Mouse (Mus musculus): ENCODE data around the gene Tenm4. TPM values are rescaled to one million over a fixed set of nuclear protein-coding genes. Genes with fewer than 3 reads are reported as not detected.
"Not testable (repeated sequence)": the region's sequence is repeated elsewhere in the genome, so short reads cannot be mapped to it uniquely, and the experiment has no call there.

The Tenm4 gene
- polyA plus RNA-seq, 1 experiment from 2014 or later, result 28.1 TPM

DNA sequence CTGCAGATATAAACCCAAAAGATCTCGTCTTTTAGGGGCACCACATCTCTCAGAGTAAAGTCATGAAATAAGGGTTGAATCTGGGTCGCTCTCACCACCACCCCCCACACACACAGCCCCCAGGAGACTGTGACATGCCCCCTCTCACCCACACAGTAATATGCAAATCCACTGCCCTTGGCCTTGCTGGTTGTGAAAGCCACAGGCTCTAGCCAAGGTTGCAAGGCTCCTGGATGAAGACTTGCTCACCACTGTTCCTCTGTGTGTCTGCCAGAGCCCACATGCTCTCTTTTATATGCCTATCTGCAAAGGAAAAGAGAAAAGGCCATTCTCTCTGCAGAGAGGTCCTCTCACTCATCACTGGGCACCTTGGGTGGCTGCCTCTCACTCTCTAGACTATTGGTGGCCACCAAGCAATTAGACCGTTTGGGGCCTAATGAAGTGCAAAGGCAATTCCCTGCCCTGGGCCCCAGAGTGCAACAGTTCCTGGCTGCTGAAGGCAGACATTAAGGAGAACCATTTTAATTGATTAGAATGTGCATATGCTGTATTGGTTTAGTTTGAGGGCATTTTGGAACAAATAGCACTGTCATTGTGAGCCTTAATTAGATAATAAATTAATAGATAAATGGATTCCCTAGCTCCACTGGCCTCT lies 433.2 kb downstream of the Tenm4 start:
- Histone ChIP-seq H3K4me1 (ENCODE audit: control insufficient read depth, insufficient read depth, low read length) (no peaks in the 10 kb centered on the region), H3K9ac (replicated peaks; ENCODE audit: low read length) (no peak overlapping the region), H3K27ac (replicated peaks; ENCODE audit: low read depth, low read length) (0 out of 2 replicates have a peak overlapping the region, but pooled peaks have one; percentile 43), H3K9me3 (replicated peaks; ENCODE audit: control insufficient read depth, low read length) (no peaks in the 10 kb centered on the region), H3K36me3 (replicated peaks; ENCODE audit: control insufficient read depth, insufficient read depth, low read depth, low read length) (no peaks in the 10 kb centered on the region), H3K4me3 (ENCODE audit: low read depth, low read length) (no peak overlapping the region), H3K4me2 (ENCODE audit: low read depth, low read length) (no peak overlapping the region), H3K27me3 (ENCODE audit: control insufficient read depth, insufficient read depth, low read length) (no peaks in the 10 kb centered on the region)
- DNase-seq (ENCODE audit: low spot score) (no peak), ATAC-seq (replicated peaks; ENCODE audit: insufficient number of reproducible peaks, low FRiP score, low TSS enrichment, low read depth) (no peak)
- WGBS, result 66% methylated on average over 3 of the region's 3 CpGs

DNA sequence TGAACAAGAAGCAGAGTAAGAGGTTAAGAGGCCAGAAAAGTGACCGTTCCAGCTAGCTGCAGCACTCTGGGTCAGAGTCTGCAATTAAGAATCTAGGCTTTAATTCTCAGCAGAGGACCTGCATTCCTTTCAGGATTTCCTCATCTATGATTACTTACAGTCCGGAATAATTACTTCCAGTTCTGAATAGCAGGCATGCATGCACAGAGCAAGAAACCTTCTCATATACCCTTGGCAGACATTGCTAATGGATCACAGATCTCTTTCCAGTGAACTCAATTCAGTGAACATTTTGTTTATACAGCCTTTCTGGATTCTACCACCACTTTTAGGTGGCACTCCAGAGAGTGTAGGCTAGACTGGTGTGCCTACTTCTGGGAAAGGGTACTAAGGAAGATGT lies 434.3 kb downstream of the Tenm4 start:
- Histone ChIP-seq H3K27ac (replicated peaks; ENCODE audit: low read depth, low read length) (no peak overlapping the region), H3K4me2 (ENCODE audit: low read depth, low read length) (no peak overlapping the region)
- ATAC-seq (replicated peaks; ENCODE audit: insufficient number of reproducible peaks, low FRiP score, low TSS enrichment, low read depth), result 0 out of 2 replicates have a peak, but pooled peaks have one; percentile 58

DNA sequence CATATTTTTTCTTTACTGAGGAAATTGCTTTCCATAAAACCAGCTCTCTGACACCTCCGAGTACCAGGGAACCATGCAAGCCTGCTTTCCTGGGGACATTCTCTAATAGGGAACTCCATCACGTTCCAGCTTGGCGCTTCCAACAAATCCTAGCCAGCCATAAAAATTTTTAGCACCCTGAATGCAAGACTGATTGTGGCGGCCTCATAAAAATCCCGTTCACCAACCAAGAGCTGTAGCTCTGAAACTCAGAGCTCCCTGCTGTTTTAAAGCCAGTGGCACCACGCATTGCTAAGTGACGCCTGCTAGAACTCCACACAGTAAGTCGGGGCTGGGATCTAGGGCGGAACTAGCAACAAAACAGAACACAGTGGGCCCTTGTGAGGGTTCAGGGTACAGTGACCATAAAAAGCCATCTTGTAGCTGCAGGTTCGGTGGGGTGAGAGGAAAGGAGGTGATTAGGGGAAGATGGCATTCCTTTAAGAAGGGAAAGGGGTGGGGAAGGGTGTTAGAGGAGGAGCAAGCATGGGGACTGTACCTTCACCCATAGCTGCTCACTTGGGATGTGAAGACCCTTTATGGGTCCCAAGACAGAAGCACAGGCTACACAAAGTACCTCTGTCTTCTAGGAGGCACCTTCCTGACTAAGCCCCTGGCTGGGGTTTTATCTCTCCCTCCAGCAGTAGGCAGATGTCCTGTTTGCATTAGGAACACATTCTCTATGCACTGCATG lies 439.0 kb downstream of the Tenm4 start:
- H3K9me3 ChIP-seq (replicated peaks; ENCODE audit: control insufficient read depth, low read length), result no peaks in the 10 kb centered on the region
- H3K4me1 ChIP-seq (ENCODE audit: control insufficient read depth, insufficient read depth, low read length), result no peaks in the 10 kb centered on the region
- ATAC-seq (replicated peaks; ENCODE audit: insufficient number of reproducible peaks, low FRiP score, low TSS enrichment, low read depth) (no peak), DNase-seq (ENCODE audit: low spot score) (no peak)
- WGBS, result 65% methylated on average over 10 of the region's 10 CpGs
- no peak overlapping the region for H3K4me3 ChIP-seq (ENCODE audit: low read depth, low read length)
- H3K9ac ChIP-seq (replicated peaks; ENCODE audit: low read length), result no peak overlapping the region
- H3K36me3 ChIP-seq (replicated peaks; ENCODE audit: control insufficient read depth, insufficient read depth, low read depth, low read length), result no peaks in the 10 kb centered on the region
- no peak overlapping the region for H3K4me2 ChIP-seq (ENCODE audit: low read depth, low read length)
- no peaks in the 10 kb centered on the region for H3K27me3 ChIP-seq (ENCODE audit: control insufficient read depth, insufficient read depth, low read length)
- H3K27ac ChIP-seq (replicated peaks; ENCODE audit: low read depth, low read length), result no peak overlapping the region

More for the DNA sequence above, 434.3 kb downstream of the Tenm4 start:
- H3K27me3 ChIP-seq (ENCODE audit: control insufficient read depth, insufficient read depth, low read length), result no peaks in the 10 kb centered on the region
- DNase-seq (ENCODE audit: low spot score), result peak; percentile 86
- H3K4me1 ChIP-seq (ENCODE audit: control insufficient read depth, insufficient read depth, low read length), result no peaks in the 10 kb centered on the region
- H3K36me3 ChIP-seq (replicated peaks; ENCODE audit: control insufficient read depth, insufficient read depth, low read depth, low read length), result no peaks in the 10 kb centered on the region
- H3K9me3 ChIP-seq (replicated peaks; ENCODE audit: control insufficient read depth, low read length), result no peaks in the 10 kb centered on the region
- H3K9ac ChIP-seq (replicated peaks; ENCODE audit: low read length), result no peak overlapping the region
- 28% methylated on average over 2 of the region's 2 CpGs for WGBS
- no peak overlapping the region for H3K4me3 ChIP-seq (ENCODE audit: low read depth, low read length)

- Histone ChIP-seq H3K36me3 (replicated peaks; ENCODE audit: control insufficient read depth, insufficient read depth, low read depth, low read length) (no peaks in the 10 kb centered on the region), H3K9ac (replicated peaks; ENCODE audit: low read length) (no peak overlapping the region), H3K27me3 (ENCODE audit: control insufficient read depth, insufficient read depth, low read length) (no peaks in the 10 kb centered on the region), H3K4me3 (ENCODE audit: low read depth, low read length) (no peak overlapping the region), H3K9me3 (replicated peaks; ENCODE audit: control insufficient read depth, low read length) (no peaks in the 10 kb centered on the region), H3K27ac (replicated peaks; ENCODE audit: low read depth, low read length) (no peak overlapping the region), H3K4me2 (ENCODE audit: low read depth, low read length) (no peak overlapping the region), H3K4me1 (ENCODE audit: control insufficient read depth, insufficient read depth, low read length) (no peaks in the 10 kb centered on the region)
- DNase-seq (ENCODE audit: low spot score) (no peak), ATAC-seq (replicated peaks; ENCODE audit: insufficient number of reproducible peaks, low FRiP score, low TSS enrichment, low read depth) (no peak)
- 83% methylated on average over 2 of the region's 2 CpGs for WGBS
These were observed 446.3 kb downstream of the Tenm4 start for GRCm38 (mm10) chr7:96617371-96617770.

- no peak for ATAC-seq (replicated peaks; ENCODE audit: insufficient number of reproducible peaks, low FRiP score, low TSS enrichment, low read depth)
- peak; percentile 74 for DNase-seq (ENCODE audit: low spot score)
These were observed 449.0 kb downstream of the Tenm4 start for GRCm38 (mm10) chr7:96619930-96620472.

GRCm38 (mm10) chr7:96626338-96626737 lies 455.3 kb downstream of the Tenm4 start:
- no peak for ATAC-seq (replicated peaks; ENCODE audit: insufficient number of reproducible peaks, low FRiP score, low TSS enrichment, low read depth)
- no peak for DNase-seq (ENCODE audit: low spot score)
- Histone ChIP-seq H3K36me3 (replicated peaks; ENCODE audit: control insufficient read depth, insufficient read depth, low read depth, low read length) (no peaks in the 10 kb centered on the region), H3K9ac (replicated peaks; ENCODE audit: low read length) (no peak overlapping the region), H3K4me2 (ENCODE audit: low read depth, low read length) (no peak overlapping the region), H3K27ac (replicated peaks; ENCODE audit: low read depth, low read length) (no peak overlapping the region), H3K4me1 (ENCODE audit: control insufficient read depth, insufficient read depth, low read length) (no peaks in the 10 kb centered on the region), H3K27me3 (ENCODE audit: control insufficient read depth, insufficient read depth, low read length) (no peaks in the 10 kb centered on the region), H3K4me3 (ENCODE audit: low read depth, low read length) (no peak overlapping the region), H3K9me3 (replicated peaks; ENCODE audit: control insufficient read depth, low read length) (no peaks in the 10 kb centered on the region)
- WGBS, result 69% methylated on average over 3 of the region's 3 CpGs

More at GRCm38 (mm10) chr7:96619930-96620472, 449.0 kb downstream of the Tenm4 start:
- H3K4me2 ChIP-seq (ENCODE audit: low read depth, low read length), result no peak overlapping the region
- H3K9me3 ChIP-seq (replicated peaks; ENCODE audit: control insufficient read depth, low read length), result no peaks in the 10 kb centered on the region
- H3K4me3 ChIP-seq (ENCODE audit: low read depth, low read length), result no peak overlapping the region
- 41% methylated on average over 4 of the region's 4 CpGs for WGBS
- no peak overlapping the region for H3K27ac ChIP-seq (replicated peaks; ENCODE audit: low read depth, low read length)
- H3K27me3 ChIP-seq (ENCODE audit: control insufficient read depth, insufficient read depth, low read length), result no peaks in the 10 kb centered on the region
- no peaks in the 10 kb centered on the region for H3K4me1 ChIP-seq (ENCODE audit: control insufficient read depth, insufficient read depth, low read length)
- H3K9ac ChIP-seq (replicated peaks; ENCODE audit: low read length), result no peak overlapping the region
- H3K36me3 ChIP-seq (replicated peaks; ENCODE audit: control insufficient read depth, insufficient read depth, low read depth, low read length), result no peaks in the 10 kb centered on the region

GRCm38 (mm10) chr7:96630551-96630950 lies 459.5 kb downstream of the Tenm4 start:
- H3K9me3 ChIP-seq (replicated peaks; ENCODE audit: control insufficient read depth, low read length); H3K4me2 ChIP-seq (ENCODE audit: low read depth, low read length); H3K27me3 ChIP-seq (ENCODE audit: control insufficient read depth, insufficient read depth, low read length); H3K4me1 ChIP-seq (ENCODE audit: control insufficient read depth, insufficient read depth, low read length); H3K36me3 ChIP-seq (replicated peaks; ENCODE audit: control insufficient read depth, insufficient read depth, low read depth, low read length); H3K9ac ChIP-seq (replicated peaks; ENCODE audit: low read length); ATAC-seq (replicated peaks; ENCODE audit: insufficient number of reproducible peaks, low FRiP score, low TSS enrichment, low read depth); DNase-seq (ENCODE audit: low spot score); H3K4me3 ChIP-seq (ENCODE audit: low read depth, low read length); H3K27ac ChIP-seq (replicated peaks; ENCODE audit: low read depth, low read length): not testable (repeated sequence)
- 95% methylated on average over 9 of the region's 9 CpGs for WGBS

DNA sequence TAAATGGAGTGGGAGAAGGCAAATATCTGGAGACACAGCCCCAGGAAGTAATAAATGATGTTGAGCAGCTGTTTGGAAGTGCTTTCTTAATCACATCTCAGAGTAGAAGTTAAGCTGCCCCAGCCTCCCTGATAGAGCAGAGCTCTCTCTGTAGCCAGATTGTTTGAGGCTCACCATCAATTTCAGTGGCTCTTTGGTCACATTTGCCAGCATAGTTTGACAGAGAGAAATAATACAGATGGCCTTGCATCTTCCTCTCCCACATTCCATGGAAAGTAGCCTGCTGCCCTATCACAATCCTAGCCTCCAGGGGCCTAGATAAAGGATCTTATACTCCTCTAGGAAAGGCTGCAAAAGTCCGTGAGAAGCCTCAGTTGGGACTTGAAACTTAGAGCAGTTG lies 462.0 kb downstream of the Tenm4 start:
- H3K4me2 ChIP-seq (ENCODE audit: low read depth, low read length), result no peak overlapping the region
- no peaks in the 10 kb centered on the region for H3K9me3 ChIP-seq (replicated peaks; ENCODE audit: control insufficient read depth, low read length)
- H3K4me1 ChIP-seq (ENCODE audit: control insufficient read depth, insufficient read depth, low read length), result no peaks in the 10 kb centered on the region
- H3K36me3 ChIP-seq (replicated peaks; ENCODE audit: control insufficient read depth, insufficient read depth, low read depth, low read length), result no peaks in the 10 kb centered on the region
- ATAC-seq (replicated peaks; ENCODE audit: insufficient number of reproducible peaks, low FRiP score, low TSS enrichment, low read depth) (no peak), DNase-seq (ENCODE audit: low spot score) (no peak)
- H3K27ac ChIP-seq (replicated peaks; ENCODE audit: low read depth, low read length), result no peak overlapping the region
- H3K9ac ChIP-seq (replicated peaks; ENCODE audit: low read length), result no peak overlapping the region
- no peak overlapping the region for H3K4me3 ChIP-seq (ENCODE audit: low read depth, low read length)
- H3K27me3 ChIP-seq (ENCODE audit: control insufficient read depth, insufficient read depth, low read length), result no peaks in the 10 kb centered on the region
- WGBS, result 67% methylated on average over 1 of the region's 1 CpGs

Data from embryonic facial prominence, embryonic 11.5 days (tissue).